Mouse (Mus musculus) frontal cortex, postnatal 25 days (tissue): ENCODE measurements around the gene Diaph2.
"Not testable (repeated sequence)": the region's sequence is repeated elsewhere in the genome, so short reads cannot be mapped to it uniquely, and the experiment has no call there.

Source experiments
- DNase-seq, 2 experiments: peaks; one replicate each; pipeline ENCODE4 v3.0.0; 2022; ENCODE audit warnings: low spot score in 2 of 2

The Diaph2 gene

GRCm38 (mm10) chrX:129749571-129750061, at the start of gene Diaph2:
Diaph2 (plus strand) TSS chrX:129749742.
- peak; percentile 54 to 63 for DNase-seq

DNA sequence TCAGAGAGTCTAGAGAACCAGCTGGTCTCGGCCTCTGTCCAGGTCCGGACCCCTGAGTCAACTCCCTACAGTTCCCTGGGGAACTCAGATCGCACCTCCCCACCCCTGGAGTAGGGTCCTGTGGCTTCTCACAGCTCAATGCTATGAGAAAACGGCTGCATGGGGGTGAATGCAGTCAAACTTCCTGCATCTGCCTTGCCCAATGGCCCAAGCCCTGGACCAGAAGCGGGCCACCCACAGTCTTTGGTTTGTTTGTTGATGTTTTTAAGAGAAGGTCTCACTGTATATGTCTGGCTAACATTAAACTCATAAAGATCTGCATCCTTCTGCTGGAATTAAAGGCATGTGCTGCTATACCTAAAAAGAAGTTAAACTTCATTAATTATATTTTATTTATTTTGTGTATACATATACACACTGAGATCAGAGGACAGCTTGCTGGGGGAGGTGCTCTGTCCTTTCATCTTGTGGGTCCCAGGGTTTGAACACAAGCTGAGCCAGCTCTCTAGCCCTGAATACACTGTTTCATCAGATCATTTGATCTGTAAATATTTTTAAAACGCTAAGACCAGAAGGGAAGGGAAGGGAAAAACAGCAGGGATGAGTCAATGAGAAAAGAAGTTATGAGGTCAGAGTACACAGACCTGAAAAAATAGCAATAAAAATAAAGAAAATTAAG, 47.8 kb upstream of the Diaph2 start:
- DNase-seq: no peak

GRCm38 (mm10) chrX:129709656-129710055, 39.9 kb upstream of the Diaph2 start:
- no peak for DNase-seq

DNA sequence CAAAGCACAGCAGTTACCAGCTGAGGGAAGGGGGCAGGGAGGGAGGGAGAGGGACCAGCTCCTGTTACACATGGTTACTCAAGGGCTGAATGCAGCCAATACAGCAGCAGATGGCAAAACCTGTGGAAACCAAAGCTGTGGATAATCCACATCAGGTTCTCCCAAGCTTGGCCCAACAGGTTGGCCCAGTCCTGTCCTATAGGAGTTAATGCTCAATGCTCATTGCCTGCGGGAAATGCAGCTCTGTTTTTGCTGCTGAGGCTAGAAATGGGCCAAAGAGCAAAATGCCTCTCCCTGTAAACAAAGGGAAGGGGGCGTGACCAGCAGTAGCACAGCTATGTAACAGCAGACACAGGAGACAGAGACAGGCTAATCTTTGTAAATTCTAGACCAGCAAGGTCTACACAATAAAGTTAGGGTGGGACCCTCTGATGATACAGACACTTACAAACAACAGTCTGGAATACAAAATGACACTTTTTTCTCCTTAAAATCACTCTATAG, 20.8 kb upstream of the Diaph2 start:
- DNase-seq: no peak

DNA sequence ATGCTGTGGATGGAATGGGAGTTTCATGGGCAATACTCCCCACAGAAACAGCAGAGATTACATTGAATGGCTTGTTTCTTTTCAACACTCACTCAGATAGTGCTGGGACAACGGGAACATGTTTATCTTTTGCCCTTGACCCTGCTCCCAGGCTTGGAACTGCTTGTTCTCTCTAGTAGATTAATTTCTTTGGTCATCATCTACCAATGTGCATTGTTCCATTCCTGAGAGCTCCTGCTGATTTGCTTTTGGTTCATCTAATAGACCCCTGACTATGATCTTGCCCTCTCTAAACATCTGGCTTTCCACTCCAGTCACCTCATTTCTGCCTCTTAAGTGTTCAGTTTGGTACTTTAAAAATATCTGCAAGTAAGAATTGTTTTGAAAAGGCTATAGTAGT, 13.0 kb upstream of the Diaph2 start:
- DNase-seq: no peak

DNA sequence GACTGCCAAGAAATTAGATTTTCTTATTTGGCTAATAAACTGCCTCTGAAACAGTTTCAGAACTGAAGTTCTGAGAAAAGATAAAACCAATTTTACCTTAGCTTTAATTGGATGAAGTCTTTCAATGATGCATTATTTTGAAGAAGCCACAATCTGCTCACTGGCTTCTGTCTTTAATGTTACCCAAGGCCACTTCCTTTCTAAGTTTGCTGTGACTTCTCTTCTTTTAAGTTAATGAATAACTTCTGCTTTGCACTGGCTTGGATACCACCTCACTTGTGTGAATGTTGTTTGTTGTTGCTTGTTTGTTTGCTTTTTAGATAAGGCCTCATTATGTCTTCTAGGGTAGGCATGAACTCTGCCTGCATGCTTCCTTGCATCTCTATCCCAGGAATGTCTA, 10.3 kb upstream of the Diaph2 start:
- no peak for DNase-seq

DNA sequence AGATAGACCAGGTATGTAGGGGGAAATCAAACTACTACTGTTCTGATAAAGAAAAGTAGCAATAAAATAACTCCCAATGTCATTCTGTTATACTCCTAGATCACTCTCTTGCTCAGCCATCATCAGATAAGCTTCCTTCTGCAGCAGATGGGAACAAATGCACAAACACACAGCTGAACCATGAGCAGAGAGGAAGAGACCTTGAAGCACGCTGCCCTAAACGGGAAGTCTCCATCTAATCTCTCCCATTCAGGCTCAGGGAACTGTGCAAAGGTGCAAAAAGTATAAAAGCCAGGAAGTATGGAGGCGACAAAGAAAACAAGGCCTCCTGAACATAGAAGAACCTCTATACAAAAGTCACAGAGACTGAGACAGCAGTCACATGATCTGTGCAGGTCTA, 6.6 kb upstream of the Diaph2 start:
- DNase-seq: no peak

- DNase-seq: no peak
Observed at GRCm38 (mm10) chrX:129745976-129746375, 3.6 kb upstream of the Diaph2 start.

DNA sequence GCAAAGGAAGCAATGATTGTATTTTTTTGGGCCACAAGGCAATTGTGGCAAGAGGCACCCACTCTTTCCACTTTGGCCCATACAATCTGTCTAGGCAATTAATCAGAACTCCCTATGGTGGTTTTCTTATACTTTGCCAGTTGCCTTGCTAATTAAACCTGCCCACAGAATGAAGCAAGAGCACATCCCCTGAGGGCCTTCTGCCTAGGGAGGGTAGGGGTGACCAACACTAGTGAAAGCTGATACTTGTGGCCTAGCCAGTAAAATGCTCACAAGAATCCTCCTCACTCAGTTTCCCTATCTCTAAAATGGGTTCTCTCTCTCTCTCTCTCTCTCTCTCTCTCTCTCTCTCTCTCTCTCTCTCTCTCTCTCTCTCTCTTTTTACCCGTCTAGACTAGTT, 440 bp upstream of the Diaph2 start:
- DNase-seq: no peak

DNA sequence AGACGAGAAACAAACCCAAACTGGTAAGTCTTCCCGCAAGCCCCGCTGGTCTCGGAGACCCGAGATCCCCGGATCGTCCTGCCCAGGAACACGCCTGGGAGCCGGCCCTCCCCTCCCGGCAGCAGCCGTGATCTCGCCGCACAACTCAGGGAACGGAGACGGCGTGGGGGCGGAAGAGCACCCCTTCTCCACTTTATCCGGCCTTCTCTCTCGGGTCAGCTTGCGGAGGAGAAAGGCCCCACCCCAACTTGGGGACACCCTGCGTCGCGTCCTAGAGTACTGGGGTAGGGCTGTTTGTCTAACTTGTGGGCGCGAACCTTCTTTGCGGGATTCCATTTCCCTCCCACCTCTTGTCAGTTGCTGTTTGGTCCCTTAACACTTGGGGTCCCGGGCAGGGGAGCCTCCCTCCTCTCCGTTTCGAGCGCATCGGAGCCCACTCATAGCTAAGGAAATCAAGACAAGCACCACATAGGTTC, 590 bp downstream of the Diaph2 start:
- no peak for DNase-seq

DNA sequence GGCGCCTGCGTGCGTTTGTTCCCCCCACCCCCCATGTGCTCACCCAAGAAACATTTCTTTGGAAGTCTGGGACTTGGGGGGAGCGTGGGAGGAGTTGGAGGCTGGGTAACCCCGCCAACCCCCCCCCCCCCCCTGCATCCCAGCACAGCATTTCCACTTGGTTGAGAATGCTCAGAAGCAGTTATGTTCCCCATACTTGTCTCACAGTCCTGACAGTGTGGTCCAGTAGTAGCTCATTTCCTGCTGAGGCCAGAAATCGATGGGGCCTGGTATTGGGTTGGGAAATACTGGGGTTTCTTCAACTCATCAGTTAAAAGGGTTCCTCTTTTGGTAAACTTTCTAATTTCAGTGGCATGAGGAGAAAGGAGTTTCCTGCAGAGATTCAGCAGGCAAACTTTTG, 1.1 kb downstream of the Diaph2 start:
- no peak for DNase-seq

- DNase-seq: no peak
Observed at GRCm38 (mm10) chrX:129756606-129757005, 7.1 kb downstream of the Diaph2 start.

GRCm38 (mm10) chrX:129762649-129763048, 13.1 kb downstream of the Diaph2 start:
- no peak for DNase-seq

- DNase-seq: no peak
Observed at GRCm38 (mm10) chrX:129765378-129765777, 15.8 kb downstream of the Diaph2 start.

- no peak for DNase-seq
Observed at GRCm38 (mm10) chrX:129766811-129767210, 17.3 kb downstream of the Diaph2 start.

- DNase-seq: no peak
Observed at GRCm38 (mm10) chrX:129770625-129771024, 21.1 kb downstream of the Diaph2 start.

DNA sequence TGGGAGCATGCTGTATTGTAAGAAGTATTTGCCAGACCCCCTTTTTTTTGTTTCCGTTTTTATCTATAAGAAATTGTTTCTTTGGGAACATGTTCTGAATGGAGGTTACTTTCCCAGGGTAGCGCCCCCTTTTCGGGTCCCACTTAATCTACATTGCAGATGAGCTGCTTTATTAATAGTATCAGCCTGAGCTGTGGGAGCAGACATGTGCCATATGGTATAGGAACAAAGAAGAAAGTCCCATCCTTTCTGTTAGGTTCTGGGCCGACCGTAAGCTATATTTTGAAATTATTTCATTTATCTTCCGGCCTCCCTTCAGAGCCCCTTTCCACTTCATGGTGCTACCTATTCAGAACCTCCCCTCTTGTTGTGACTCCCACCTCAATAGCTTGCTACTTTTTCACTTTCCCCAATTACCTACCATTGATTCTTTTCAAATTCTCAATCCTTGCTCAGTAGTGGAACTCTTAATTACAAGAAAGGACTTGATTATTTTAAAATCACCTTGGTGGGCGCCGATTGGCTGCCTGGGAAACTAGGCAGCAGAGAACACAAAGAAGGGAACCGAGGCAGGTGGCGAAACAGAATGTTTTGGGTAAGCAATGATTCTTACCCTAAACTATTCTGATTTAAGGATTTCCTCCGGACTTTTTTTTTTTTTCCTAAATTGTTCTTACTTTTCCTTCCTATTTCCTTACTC, 24.2 kb downstream of the Diaph2 start:
- no peak for DNase-seq

- no peak for DNase-seq
Observed at GRCm38 (mm10) chrX:129774478-129774877, 24.9 kb downstream of the Diaph2 start.

GRCm38 (mm10) chrX:129776761-129777160, 27.2 kb downstream of the Diaph2 start:
- no peak for DNase-seq

DNA sequence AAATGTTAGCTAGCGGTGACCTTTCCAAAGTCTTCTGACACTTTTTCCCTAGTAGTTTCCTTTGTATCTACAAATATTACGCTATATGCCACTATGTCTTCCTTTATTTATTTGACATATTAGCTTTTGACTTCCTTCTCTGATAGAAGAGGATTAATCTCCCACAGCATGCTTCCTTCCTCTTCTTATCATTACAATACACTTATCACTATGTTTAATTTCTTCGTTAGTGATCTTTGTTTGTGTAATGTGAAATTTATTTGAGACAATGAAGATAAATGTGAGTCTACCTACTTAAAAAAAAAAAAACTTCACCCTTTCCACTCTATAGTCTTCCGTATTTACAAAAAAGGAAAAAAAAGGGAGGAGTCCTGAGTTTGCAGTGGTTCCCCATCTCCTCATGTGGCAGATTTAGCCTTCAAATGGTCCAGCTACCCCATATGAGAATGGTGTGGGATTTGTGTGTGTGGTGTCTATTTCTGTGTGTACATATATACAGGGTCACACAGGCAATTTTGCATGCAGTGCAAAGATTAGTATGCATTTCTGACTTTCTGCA, 27.9 kb downstream of the Diaph2 start:
- DNase-seq: no peak

- DNase-seq: no peak
Observed at GRCm38 (mm10) chrX:129781844-129782243, 32.3 kb downstream of the Diaph2 start.

GRCm38 (mm10) chrX:129784062-129784461, 34.5 kb downstream of the Diaph2 start:
- no peak for DNase-seq

GRCm38 (mm10) chrX:129799920-129800319, 50.4 kb downstream of the Diaph2 start:
- DNase-seq: not testable (repeated sequence)
